Mouse (Mus musculus) lung, postnatal 25 days (tissue): ENCODE data around the gene Gm21860.
"Not testable (repeated sequence)": the region's sequence is repeated elsewhere in the genome, so short reads cannot be mapped to it uniquely, and the experiment has no call there.

Source experiments
- DNase-seq: peaks from one replicate; pipeline ENCODE4 v3.0.0; 2022; ENCODE audit warnings: low spot score

Gene Gm21860

DNA sequence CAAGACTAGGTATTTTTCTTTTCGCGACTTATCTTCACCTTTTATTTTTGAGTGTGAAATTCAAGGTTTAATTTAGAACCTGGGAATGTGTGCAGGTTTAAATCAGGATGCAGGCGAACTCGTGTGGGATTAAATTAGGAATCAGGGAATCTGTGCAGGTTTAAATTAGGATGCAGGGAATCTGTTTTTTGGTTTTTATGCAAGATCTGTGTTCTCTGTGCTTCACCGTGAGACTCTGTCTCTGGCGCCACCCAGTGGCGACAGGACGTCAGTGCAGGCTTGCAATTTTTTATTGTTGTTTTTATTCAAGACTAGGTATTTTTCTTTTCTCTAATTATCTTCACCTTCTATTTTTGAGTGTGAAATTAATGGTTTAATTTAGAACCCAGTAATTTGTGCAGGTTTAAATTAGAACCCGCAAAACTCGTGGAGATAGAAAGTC is 22.5 kb downstream of the Gm21860 start:
- not testable (repeated sequence) for DNase-seq

DNA sequence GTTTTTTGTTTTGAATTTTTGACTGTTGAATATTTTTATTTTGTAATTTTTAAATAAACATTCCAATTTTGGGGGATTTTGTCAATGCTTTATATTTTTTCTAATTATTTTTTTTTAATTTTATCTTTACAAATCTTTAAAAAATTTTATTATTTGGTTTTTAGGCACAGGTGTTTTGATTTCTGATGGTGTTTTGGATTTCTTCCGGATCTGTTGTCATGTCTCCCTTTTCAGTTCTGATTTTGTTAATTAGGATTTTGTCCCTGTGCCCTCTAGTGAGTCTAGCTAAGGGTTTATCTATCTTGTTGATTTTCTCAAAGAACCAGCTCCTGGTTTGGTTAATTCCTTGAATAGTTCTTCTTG is 23.0 kb downstream of the Gm21860 start:
- not testable (repeated sequence) for DNase-seq

GRCm38 (mm10) chrY:90730908-90731592 is 23.6 kb downstream of the Gm21860 start:
- DNase-seq: not testable (repeated sequence)

DNA sequence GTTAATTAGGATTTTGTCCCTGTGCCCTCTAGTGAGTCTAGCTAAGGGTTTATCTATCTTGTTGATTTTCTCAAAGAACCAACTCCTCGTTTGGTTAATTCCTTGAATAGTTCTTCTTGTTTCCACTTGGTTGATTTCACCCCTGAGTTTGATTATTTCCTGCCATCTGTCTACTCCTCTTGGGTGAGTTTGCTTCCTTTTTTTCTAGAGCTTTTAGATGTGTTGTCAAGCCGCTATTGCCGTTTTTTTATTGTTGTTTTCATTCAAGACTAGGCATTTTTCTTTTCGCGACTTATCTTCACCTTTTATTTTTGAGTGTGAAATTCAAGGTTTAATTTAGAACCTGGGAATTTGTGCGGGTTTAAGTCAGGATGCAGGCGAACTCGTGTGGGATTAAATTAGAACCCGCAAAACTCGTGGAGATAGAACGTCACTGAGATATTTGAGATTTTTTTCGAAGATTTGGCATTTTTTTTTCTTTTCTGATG is 24.8 kb downstream of the Gm21860 start:
- DNase-seq: not testable (repeated sequence)

GRCm38 (mm10) chrY:90728905-90729256 is 25.7 kb downstream of the Gm21860 start:
- DNase-seq: not testable (repeated sequence)

DNA sequence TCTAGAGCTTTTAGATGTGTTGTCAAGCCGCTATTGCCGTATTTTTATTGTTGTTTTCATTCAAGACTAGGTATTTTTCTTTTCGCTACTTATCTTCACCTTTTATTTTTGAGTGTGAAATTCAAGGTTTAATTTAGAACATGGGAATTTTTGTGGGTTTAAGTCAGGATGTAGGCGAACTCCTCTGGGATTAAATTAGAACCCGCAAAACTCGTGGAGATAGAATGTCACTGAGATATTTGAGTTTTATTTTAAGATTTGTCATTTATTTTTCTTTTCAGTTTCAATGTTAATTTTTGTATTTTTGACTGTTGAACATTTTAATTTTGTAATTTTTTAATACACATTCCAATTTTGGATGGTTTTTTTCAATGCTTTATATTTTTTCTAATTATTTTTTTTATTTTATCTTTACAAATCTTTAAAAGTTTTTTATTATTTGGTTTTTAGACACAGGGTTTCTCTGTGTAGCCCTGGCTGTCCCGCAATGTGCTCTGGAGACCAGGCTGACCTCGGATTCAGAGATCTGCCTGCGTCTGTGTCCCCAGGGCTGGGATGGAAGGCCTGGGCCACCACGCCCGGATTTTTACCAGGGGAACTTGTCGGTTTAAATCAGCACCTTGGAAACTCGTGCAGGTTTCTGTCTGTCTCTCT is 26.2 kb downstream of the Gm21860 start:
- not testable (repeated sequence) for DNase-seq

DNA sequence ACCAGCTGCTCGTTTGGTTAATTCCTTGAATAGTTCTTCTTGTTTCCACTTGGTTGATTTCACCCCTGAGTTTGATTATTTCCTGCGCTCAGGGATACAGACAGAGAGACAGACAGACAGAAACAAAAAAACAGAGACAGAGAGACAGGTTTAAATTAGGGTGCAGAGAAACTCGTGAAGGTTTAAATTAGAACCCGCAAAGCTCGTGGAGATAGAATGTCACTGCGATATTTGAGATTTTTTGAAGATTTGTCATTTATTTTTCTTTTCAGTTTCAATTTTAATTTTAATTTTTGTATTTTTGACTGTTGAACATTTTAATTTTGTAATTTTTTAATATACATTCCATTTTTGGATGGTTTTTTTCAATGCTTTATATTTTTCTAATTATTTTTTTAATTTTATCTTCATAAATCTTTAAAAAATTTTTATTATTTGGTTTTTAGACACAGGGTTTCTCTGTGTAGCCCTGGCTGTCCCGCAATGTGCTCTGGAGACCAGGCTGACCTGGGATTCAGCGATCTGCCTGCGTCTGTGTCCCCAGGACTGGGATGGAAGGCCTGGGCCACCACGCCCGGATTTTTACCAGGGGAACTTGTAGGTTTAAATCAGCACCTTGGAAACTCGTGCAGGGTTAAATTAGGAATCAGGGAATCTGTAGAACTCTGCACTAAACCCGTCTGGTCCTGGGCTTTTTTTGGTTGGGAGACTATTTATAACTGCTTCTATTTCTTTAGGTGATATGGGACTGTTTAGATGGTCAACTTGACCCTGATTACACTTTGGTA is 27.3 kb downstream of the Gm21860 start:
- DNase-seq: not testable (repeated sequence)

DNA sequence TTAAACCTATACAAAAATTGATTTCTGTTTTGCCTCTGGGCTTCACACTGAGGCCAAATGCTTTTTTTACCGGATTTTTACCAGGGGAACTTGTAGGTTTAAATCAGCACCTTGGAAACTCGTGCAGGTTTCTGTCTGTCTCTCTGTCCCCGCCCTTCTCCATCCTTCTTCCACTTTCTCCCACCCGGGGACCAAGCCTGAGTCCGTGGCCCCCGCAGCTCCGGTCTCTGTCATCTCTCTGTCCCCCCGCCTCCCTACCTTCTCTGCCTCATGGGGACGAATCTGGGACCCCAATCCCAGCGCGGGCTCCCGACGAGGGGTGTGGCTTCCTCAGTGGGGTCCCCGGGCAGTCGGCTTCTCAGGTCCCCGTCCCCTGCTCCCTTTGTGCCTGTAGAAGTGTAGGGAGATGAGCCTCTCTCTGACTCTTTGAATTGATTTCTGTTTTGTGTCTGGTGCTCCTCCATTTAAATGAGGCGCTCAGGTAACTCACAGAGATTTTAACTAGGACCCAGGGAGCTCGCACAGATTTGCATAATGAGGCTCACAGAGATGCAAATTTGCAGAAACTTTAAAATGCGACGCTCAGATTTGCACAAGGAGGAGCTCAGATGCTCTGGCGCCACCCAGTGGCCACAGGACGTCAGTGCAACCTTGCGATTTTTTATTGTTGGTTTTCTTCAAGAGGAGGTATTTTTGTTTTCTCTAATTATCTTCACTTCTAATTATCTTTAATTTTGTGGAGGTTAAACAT is 28.7 kb downstream of the Gm21860 start:
- DNase-seq: not testable (repeated sequence)

- not testable (repeated sequence) for DNase-seq
These were observed 29.5 kb downstream of the Gm21860 start for GRCm38 (mm10) chrY:90725166-90725565.

DNA sequence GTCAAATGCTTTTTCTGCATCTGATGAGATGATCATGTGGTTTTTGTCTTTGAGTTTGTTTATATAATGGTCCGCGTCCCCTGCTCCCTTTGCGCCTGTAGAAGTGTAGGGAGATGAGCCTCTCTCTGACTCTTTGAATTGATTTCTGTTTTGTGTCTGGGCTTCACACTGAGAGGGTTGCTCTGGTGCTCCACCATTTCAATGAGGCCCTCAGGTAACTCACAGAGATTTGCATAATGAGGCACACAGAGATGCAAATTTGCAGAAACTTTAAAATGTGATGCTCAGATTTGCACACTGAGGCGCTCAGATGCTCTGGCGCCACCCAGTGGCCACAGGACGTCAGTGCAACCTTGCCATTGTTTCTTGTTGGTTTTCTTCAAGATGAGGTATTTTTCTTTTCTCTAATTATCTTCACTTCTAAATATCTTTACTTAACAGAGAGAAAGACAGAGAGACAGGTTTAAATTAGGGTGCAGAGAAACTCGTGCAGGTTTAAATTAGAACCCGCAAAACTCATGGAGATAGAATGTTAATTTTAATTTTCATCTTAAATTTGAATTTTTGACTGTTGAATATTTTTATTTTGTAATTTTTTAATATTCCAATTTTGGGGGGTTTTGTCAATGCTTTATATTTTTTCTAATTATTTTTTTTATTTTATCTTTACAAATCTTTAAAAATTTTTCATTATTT is 30.5 kb downstream of the Gm21860 start:
- not testable (repeated sequence) for DNase-seq

GRCm38 (mm10) chrY:90723336-90723987 is 31.2 kb downstream of the Gm21860 start:
- DNase-seq: not testable (repeated sequence)

DNA sequence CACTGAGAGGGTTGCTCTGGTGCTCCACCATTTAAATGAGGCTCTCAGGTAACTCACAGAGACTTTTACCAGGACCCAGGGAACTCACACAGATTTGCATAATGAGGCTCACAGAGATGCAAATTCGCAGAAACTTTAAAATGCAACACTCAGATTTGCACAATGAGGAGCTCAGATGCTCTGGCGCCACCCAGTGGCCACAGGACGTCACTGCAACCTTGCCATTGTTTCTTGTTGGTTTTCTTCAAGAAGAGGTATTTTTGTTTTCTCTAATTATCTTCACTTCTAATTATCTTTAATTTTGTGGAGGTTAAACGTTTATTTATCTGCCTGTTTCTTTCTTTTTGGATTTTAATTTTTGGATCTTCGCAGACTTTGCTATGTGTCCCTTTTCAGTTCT is 34.1 kb downstream of the Gm21860 start:
- not testable (repeated sequence) for DNase-seq

DNA sequence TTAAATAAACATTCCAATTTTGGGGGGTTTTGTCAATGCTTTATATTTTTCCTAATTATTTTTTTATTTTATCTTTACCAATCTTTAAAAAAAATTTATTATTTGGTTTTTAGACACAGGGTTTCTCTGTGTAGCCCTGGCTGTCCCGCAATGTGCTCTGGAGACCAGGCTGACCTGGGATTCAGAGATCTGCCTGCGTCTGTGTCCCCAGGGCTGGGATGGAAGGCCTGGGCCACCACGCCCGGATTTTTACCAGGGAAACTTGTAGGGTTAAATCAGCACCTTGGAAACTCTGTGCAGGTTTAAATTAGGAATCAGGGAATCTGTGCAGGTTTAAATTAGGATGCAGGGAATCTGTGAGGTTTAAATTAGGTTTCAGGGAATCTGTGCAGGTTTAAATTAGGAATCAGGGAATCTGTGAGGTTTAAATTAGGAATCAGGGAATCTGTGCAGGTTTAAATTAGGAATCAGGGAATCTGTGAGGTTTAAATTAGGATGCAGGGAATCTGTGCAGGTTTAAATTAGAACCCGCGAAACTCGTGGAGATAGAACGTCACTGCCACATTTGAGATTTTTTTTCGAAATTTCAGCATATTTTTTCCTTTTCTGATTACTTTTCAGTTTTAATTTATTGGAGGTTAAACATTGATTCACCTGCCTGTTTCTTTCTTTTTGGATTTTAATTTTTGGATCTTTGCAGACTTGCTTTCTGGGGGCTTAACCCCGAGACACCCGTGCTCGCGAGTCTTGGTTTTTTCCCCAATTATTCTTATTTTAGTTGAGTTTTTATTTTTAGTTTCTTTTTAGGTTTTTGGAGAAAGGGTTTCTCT is 35.0 kb downstream of the Gm21860 start:
- DNase-seq: not testable (repeated sequence)

DNA sequence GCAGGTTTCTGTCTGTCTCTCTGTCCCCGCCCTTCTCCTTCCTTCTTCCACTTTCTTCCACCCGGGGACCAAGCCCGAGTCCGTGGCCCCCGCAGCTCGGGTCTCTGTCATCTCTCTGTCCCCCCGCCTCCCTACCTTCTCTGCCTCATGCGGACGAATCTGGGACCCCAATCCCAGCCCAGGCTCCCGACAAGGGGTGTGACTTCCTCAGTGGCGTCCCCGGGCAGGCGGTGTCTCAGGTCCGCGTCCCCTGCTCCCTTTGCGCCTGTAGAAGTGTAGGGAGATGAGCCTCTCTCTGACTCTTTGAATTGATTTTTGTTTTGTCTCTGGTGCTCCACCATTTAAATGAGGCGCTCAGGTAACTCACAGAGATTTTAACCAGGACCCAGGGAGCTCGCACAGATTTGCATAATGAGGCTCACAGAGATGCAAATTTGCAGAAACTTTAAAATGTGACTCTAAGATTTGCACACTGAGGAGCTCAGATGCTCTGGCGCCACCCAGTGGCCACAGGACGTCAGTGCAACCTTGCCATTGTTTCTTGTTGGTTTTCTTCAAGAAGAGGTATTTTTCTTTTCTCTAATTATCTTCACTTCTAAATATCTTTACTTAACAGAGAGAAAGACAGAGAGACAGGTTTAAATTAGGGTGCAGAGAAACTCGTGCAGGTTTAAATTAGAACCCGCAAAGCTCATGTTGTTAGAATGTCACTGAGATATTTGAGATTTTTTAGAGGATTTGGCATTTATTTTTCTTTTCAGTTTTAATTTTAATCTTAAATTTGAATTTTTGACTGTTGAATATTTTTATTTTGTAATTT is 35.8 kb downstream of the Gm21860 start:
- DNase-seq: not testable (repeated sequence)

DNA sequence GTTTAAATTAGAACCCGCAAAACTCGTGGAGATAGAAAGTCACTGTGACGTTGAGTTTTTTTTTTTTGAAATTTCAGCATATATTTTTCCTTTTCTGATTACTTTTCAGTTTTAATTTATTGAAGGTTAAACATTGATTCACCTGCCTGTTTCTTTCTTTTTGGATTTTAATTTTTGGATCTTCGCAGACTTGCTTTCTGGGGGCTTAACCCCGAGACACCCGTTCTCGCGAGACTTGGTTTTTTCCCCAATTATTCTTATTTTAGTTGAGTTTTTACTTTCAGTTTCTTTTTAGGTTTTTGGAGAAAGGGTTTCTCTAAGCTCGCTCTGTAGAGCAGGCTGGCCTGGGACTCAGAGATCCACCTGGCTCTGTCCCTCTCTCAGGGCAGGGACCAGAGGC is 36.6 kb downstream of the Gm21860 start:
- DNase-seq: not testable (repeated sequence)

DNA sequence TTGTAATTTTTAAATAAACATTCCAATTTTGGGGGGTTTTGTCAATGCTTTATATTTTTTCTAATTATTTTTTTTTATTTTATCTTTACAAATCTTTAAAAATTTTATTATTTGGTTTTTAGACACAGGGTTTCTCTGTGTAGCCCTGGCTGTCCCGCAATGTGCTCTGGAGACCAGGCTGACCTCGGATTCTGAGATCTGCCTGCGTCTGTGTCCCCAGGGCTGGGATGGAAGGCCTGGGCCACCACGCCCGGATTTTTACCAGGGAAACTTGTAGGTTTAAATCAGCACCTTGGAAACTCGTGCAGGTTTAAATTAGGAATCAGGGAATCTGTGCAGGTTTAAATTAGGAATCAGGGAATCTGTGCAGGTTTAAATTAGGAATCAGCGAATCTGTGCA is 37.1 kb downstream of the Gm21860 start:
- not testable (repeated sequence) for DNase-seq
